Mouse (Mus musculus) heart, embryonic 15.5 days (tissue): ENCODE data around the gene Thsd4. TPM values are rescaled to one million over a fixed set of nuclear protein-coding genes. Genes with fewer than 3 reads are reported as not detected.

Experiments used
- ATAC-seq: fragments of 200-750 bp; cut with Nextera tagmentation; replicated peaks from 2 replicates; pipeline ENCODE4 v1.8.0; 2017; ENCODE audit warnings: low read depth, moderate TSS enrichment; ENCODE audit not compliant: insufficient number of reproducible peaks, insufficient read depth, low FRiP score
- H3K27ac ChIP-seq: fragments of 300-500 bp; sonication (generic); 2 replicates; pipeline ENCODE4 v1.5.1; 2015; ENCODE audit warnings: mild to moderate bottlenecking, inconsistent platforms
- H3K27me3 ChIP-seq: fragments of 300-500 bp; sonication (generic); 2 replicates; pipeline ENCODE4 v1.6.1; 2015; ENCODE audit warnings: inconsistent platforms
- H3K36me3 ChIP-seq: fragments of 300-500 bp; sonication (generic); 2 replicates; pipeline ENCODE4 v1.6.1; 2015; ENCODE audit warnings: mild to moderate bottlenecking, inconsistent platforms
- H3K4me1 ChIP-seq: fragments of 300-500 bp; sonication (generic); replicated peaks from 2 replicates; pipeline ENCODE4 v1.6.1; 2015; ENCODE audit warnings: inconsistent platforms
- H3K4me2 ChIP-seq: fragments of 300-500 bp; sonication (generic); 2 replicates; pipeline ENCODE4 v1.6.1; 2015; ENCODE audit warnings: inconsistent platforms, mild to moderate bottlenecking, moderate library complexity
- H3K4me3 ChIP-seq: fragments of 300-500 bp; sonication (generic); 2 replicates; pipeline ENCODE4 v1.5.1; 2015; ENCODE audit warnings: mild to moderate bottlenecking, inconsistent platforms
- H3K9ac ChIP-seq: fragments of 300-500 bp; sonication (generic); 2 replicates; pipeline ENCODE4 v1.6.1; 2015; ENCODE audit warnings: mild to moderate bottlenecking, inconsistent platforms
- H3K9me3 ChIP-seq: fragments of 300-500 bp; sonication (generic); replicated peaks from 2 replicates; pipeline ENCODE4 v1.6.1; 2016; ENCODE audit warnings: inconsistent platforms
- WGBS: fragments of 180-500 bp; shearing (Covaris S2); methylation state at CpG from one replicate; pipeline ENCODE4 v1.1.7; 2015; ENCODE audit warnings: mixed read lengths; 5-methylcytosine and 5-hydroxymethylcytosine counted together
- polyA plus RNA-seq: library from polyadenylated mRNA; unstranded; fragments of >200 nt; fragmentation: Nextera tagmentation; extraction: Ambion mirVana; gene quantifications from 2 replicates; pipeline ENCODE4 v1.2.1, GENCODE M21; 2015

Thsd4 gene
- 7.5 and 11.4 TPM in 2 replicates for polyA plus RNA-seq

GRCm38 (mm10) chr9:60521806-60522264 is at the start of gene Thsd4:
Gene Thsd4, minus strand, starts transcription at chr9:60522046.
- peak within 1 kb of the TSS; percentile 97 for H3K4me2 ChIP-seq
- H3K4me3 ChIP-seq, result peak within 1 kb of the TSS; percentile 73
- H3K4me1 ChIP-seq, result peaks cover 46% of the 10 kb centered on the region
- WGBS, result under 1% methylated on average over 46 of the region's 51 CpGs
- H3K9me3 ChIP-seq, result no peaks in the 10 kb centered on the region
- no peaks in the 10 kb centered on the region for H3K36me3 ChIP-seq
- peak; percentile 44; the same call in 1 of the 2 replicates for ATAC-seq
- peaks cover 14% of the 10 kb centered on the region for H3K27me3 ChIP-seq
- peak within 1 kb of the TSS; percentile 76 for H3K9ac ChIP-seq
- H3K27ac ChIP-seq, result no peak within 1 kb of the TSS

- Histone ChIP-seq H3K9me3 (no peaks in the 10 kb centered on the region), H3K4me1 (no peaks in the 10 kb centered on the region), H3K27me3 (no peaks in the 10 kb centered on the region), H3K9ac (no peak overlapping the region), H3K36me3 (no peaks in the 10 kb centered on the region), H3K27ac (no peak overlapping the region), H3K4me2 (no peak overlapping the region), H3K4me3 (no peak overlapping the region)
- no peak for ATAC-seq
- WGBS, result 49% methylated on average over 4 of the region's 4 CpGs
Observed at GRCm38 (mm10) chr9:60571041-60571440, 49.2 kb upstream of the Thsd4 start.

GRCm38 (mm10) chr9:60569366-60569765 is 47.5 kb upstream of the Thsd4 start:
- H3K36me3 ChIP-seq, result no peaks in the 10 kb centered on the region

GRCm38 (mm10) chr9:60563809-60564208 is 42.0 kb upstream of the Thsd4 start:
- H3K27me3 ChIP-seq, result no peaks in the 10 kb centered on the region
- H3K36me3 ChIP-seq, result no peaks in the 10 kb centered on the region
- H3K9me3 ChIP-seq, result no peaks in the 10 kb centered on the region
- H3K27ac ChIP-seq, result no peak overlapping the region
- no peak overlapping the region for H3K4me3 ChIP-seq
- H3K4me2 ChIP-seq, result no peak overlapping the region
- 88% methylated on average over 7 of the region's 7 CpGs for WGBS
- H3K4me1 ChIP-seq, result no peaks in the 10 kb centered on the region
- H3K9ac ChIP-seq, result no peak overlapping the region
- ATAC-seq, result no peak

More at GRCm38 (mm10) chr9:60569366-60569765, 47.5 kb upstream of the Thsd4 start:
- H3K27ac ChIP-seq, result no peak overlapping the region
- no peak for ATAC-seq
- H3K9ac ChIP-seq, result no peak overlapping the region
- WGBS, result 72% methylated on average over 2 of the region's 2 CpGs
- no peak overlapping the region for H3K4me2 ChIP-seq
- H3K9me3 ChIP-seq, result no peaks in the 10 kb centered on the region
- no peak overlapping the region for H3K4me3 ChIP-seq
- no peaks in the 10 kb centered on the region for H3K27me3 ChIP-seq
- H3K4me1 ChIP-seq, result no peaks in the 10 kb centered on the region

GRCm38 (mm10) chr9:60562443-60563371 is 40.9 kb upstream of the Thsd4 start:
- H3K36me3 ChIP-seq, result no peaks in the 10 kb centered on the region
- H3K4me1 ChIP-seq, result no peaks in the 10 kb centered on the region
- no peaks in the 10 kb centered on the region for H3K9me3 ChIP-seq
- H3K4me2 ChIP-seq, result peak overlapping the region; percentile 1; the same call in 1 of the 2 replicates
- H3K9ac ChIP-seq, result no peak overlapping the region
- H3K27ac ChIP-seq, result no peak overlapping the region
- H3K4me3 ChIP-seq, result no peak overlapping the region
- ATAC-seq, result no peak
- no peaks in the 10 kb centered on the region for H3K27me3 ChIP-seq
- 54% methylated on average over 20 of the region's 20 CpGs for WGBS

GRCm38 (mm10) chr9:60561641-60562289 is 39.9 kb upstream of the Thsd4 start:
- Histone ChIP-seq H3K4me3 (no peak overlapping the region), H3K27ac (no peak overlapping the region), H3K9ac (no peak overlapping the region), H3K4me2 (no peak overlapping the region), H3K9me3 (no peaks in the 10 kb centered on the region), H3K36me3 (no peaks in the 10 kb centered on the region), H3K4me1 (no peaks in the 10 kb centered on the region), H3K27me3 (no peaks in the 10 kb centered on the region)
- 60% methylated on average over 9 of the region's 9 CpGs for WGBS
- ATAC-seq, result no peak

GRCm38 (mm10) chr9:60558507-60558906 is 36.7 kb upstream of the Thsd4 start:
- 63% methylated on average over 3 of the region's 3 CpGs for WGBS
- H3K4me2 ChIP-seq, result no peak overlapping the region
- H3K27ac ChIP-seq, result no peak overlapping the region
- H3K36me3 ChIP-seq, result no peaks in the 10 kb centered on the region
- H3K27me3 ChIP-seq, result no peaks in the 10 kb centered on the region
- H3K4me3 ChIP-seq, result no peak overlapping the region
- no peaks in the 10 kb centered on the region for H3K4me1 ChIP-seq
- H3K9me3 ChIP-seq, result no peaks in the 10 kb centered on the region
- H3K9ac ChIP-seq, result no peak overlapping the region
- no peak for ATAC-seq

- H3K36me3 ChIP-seq, result no peaks in the 10 kb centered on the region
- no peaks in the 10 kb centered on the region for H3K27me3 ChIP-seq
- H3K9ac ChIP-seq, result no peak overlapping the region
- WGBS, result 95% methylated on average over 4 of the region's 4 CpGs
- no peaks in the 10 kb centered on the region for H3K4me1 ChIP-seq
- no peaks in the 10 kb centered on the region for H3K9me3 ChIP-seq
- no peak for ATAC-seq
- H3K4me3 ChIP-seq, result no peak overlapping the region
- H3K27ac ChIP-seq, result no peak overlapping the region
- H3K4me2 ChIP-seq, result no peak overlapping the region
Observed at GRCm38 (mm10) chr9:60551238-60551637, 29.4 kb upstream of the Thsd4 start.

GRCm38 (mm10) chr9:60548182-60548581 is 26.3 kb upstream of the Thsd4 start:
- Histone ChIP-seq H3K27me3 (no peaks in the 10 kb centered on the region), H3K27ac (no peak overlapping the region), H3K4me3 (no peak overlapping the region), H3K4me1 (peaks cover 7% of the 10 kb centered on the region), H3K4me2 (no peak overlapping the region), H3K9me3 (no peaks in the 10 kb centered on the region), H3K36me3 (no peaks in the 10 kb centered on the region), H3K9ac (no peak overlapping the region)
- 24% methylated on average over 4 of the region's 4 CpGs for WGBS
- no peak for ATAC-seq

GRCm38 (mm10) chr9:60546169-60546568 is 24.3 kb upstream of the Thsd4 start:
- WGBS, result 53% methylated on average over 2 of the region's 2 CpGs
- Histone ChIP-seq H3K27me3 (no peaks in the 10 kb centered on the region), H3K27ac (no peak overlapping the region), H3K9me3 (no peaks in the 10 kb centered on the region), H3K36me3 (no peaks in the 10 kb centered on the region), H3K4me3 (no peak overlapping the region), H3K4me2 (no peak overlapping the region), H3K4me1 (peaks cover 7% of the 10 kb centered on the region), H3K9ac (no peak overlapping the region)
- ATAC-seq, result no peak

- Histone ChIP-seq H3K4me1 (peaks cover 7% of the 10 kb centered on the region), H3K27me3 (no peaks in the 10 kb centered on the region), H3K9ac (no peak overlapping the region), H3K4me2 (no peak overlapping the region), H3K4me3 (no peak overlapping the region), H3K36me3 (no peaks in the 10 kb centered on the region), H3K9me3 (no peaks in the 10 kb centered on the region), H3K27ac (no peak overlapping the region)
- ATAC-seq, result no peak
- WGBS, result 53% methylated on average over 13 of the region's 13 CpGs
Observed at GRCm38 (mm10) chr9:60545361-60546096, 23.7 kb upstream of the Thsd4 start.
